Mouse (Mus musculus): ENCODE results near the gene Gm11634. TPM values are rescaled to one million over a fixed set of nuclear protein-coding genes. Genes with fewer than 3 reads are reported as not detected.
A peak's percentile ranks its signal among the peaks of the same experiment; 100 is the strongest.
"Not testable (repeated sequence)": the region's sequence is repeated elsewhere in the genome, so short reads cannot be mapped to it uniquely, and the experiment has no call there.

Gene Gm11634
- total RNA-seq, 1 experiment, result not detected

- peaks cover 0 to 3% of the 10 kb centered on the region in 2 experiments; a peak in 2 of 4 replicates for H3K4me1 ChIP-seq (ENCODE audit: control insufficient read depth in 2 of 2, insufficient read depth in 2 of 2, low read length in 2 of 2, poor library complexity in 1 of 2)
- H3K9me3 ChIP-seq (ENCODE audit: control insufficient read depth, insufficient read depth, low read depth, low read length), result peaks cover 3% of the 10 kb centered on the region; the same call in 1 of the 2 replicates
- peak within 1 kb of the TSS; percentile 87 for H3K9ac ChIP-seq (ENCODE audit: insufficient read depth, low read depth, low read length, poor library complexity, severe bottlenecking)
- DNase-seq (ENCODE audit: low read depth, low spot score), result peak; percentile 94
- peak within 1 kb of the TSS; percentile 100 for H3K27ac ChIP-seq (ENCODE audit: insufficient read depth, low read depth, low read length, poor library complexity, severe bottlenecking)
- TF ChIP-seq HCFC1 (IDR thresholded peaks at IDR 0.05; ENCODE audit: borderline replicate concordance, insufficient read depth, low read length), result peak; percentile 62; the same call in 1 of the 2 replicates
- TF ChIP-seq ZNF384 (IDR thresholded peaks at IDR 0.05; ENCODE audit: low read depth, low read length), result peak; percentile 90
- TF ChIP-seq MAFK (IDR thresholded peaks at IDR 0.05; ENCODE audit: insufficient read depth, low read depth, low read length), result no peak
- in situ Hi-C loops (cut with MboI; ENCODE audit: low sequenced_read_pairs in 2 of 2, unreplicated experiment in 2 of 2), result no loop called here
- H3K36me3 ChIP-seq (ENCODE audit: control insufficient read depth, insufficient read depth, low read length, poor library complexity, severe bottlenecking), result peaks cover 21% of the 10 kb centered on the region
- peak within 1 kb of the TSS; percentile 61 to 67 for H3K4me3 ChIP-seq (ENCODE audit: insufficient read depth in 1 of 2, low read depth in 1 of 2, low read length in 2 of 2, poor library complexity in 1 of 2, severe bottlenecking in 1 of 2)
Observed at GRCm38 (mm10) chr11:101626995-101627856, 28.2 kb upstream of the Gm11634 start, which contains the start of gene Rdm1. TSS of gene Rdm1 (plus strand) at chr11:101627195.

GRCm38 (mm10) chr11:101626649-101626994, 27.6 kb upstream of the Gm11634 start:
- in situ Hi-C loops (cut with MboI; ENCODE audit: low sequenced_read_pairs in 2 of 2, unreplicated experiment in 2 of 2), result no loop called here

GRCm38 (mm10) chr11:101620022-101620655, 21.1 kb upstream of the Gm11634 start:
- H3K27ac ChIP-seq (ENCODE audit: insufficient read depth, low read depth, low read length, poor library complexity, severe bottlenecking); in situ Hi-C loops (cut with MboI; ENCODE audit: low sequenced_read_pairs in 2 of 2, unreplicated experiment in 2 of 2): not testable (repeated sequence)

More at GRCm38 (mm10) chr11:101626649-101626994, 27.6 kb upstream of the Gm11634 start:
- DNase-seq (ENCODE audit: low read depth, low spot score), result no peak
- H3K4me1 ChIP-seq (ENCODE audit: control insufficient read depth in 2 of 2, insufficient read depth in 2 of 2, low read length in 2 of 2, poor library complexity in 1 of 2), result peaks cover 0 to 3% of the 10 kb centered on the region in 2 experiments; a peak in 2 of 4 replicates
- peak overlapping the region; percentile 81 for H3K27ac ChIP-seq (ENCODE audit: insufficient read depth, low read depth, low read length, poor library complexity, severe bottlenecking)
- peak overlapping the region; percentile 74 for H3K9ac ChIP-seq (ENCODE audit: insufficient read depth, low read depth, low read length, poor library complexity, severe bottlenecking)
- no peak for TF ChIP-seq MAFK (IDR thresholded peaks at IDR 0.05; ENCODE audit: insufficient read depth, low read depth, low read length)
- peaks cover 17% of the 10 kb centered on the region for H3K36me3 ChIP-seq (ENCODE audit: control insufficient read depth, insufficient read depth, low read length, poor library complexity, severe bottlenecking)
- peaks cover 7% of the 10 kb centered on the region; the same call in 1 of the 2 replicates for H3K9me3 ChIP-seq (ENCODE audit: control insufficient read depth, insufficient read depth, low read depth, low read length)
- peak overlapping the region; percentile 4 to 34 for H3K4me3 ChIP-seq (ENCODE audit: insufficient read depth in 1 of 2, low read depth in 1 of 2, low read length in 2 of 2, poor library complexity in 1 of 2, severe bottlenecking in 1 of 2)

GRCm38 (mm10) chr11:101618596-101618995, 19.5 kb upstream of the Gm11634 start:
- TF ChIP-seq MAFK (IDR thresholded peaks at IDR 0.05; ENCODE audit: insufficient read depth, low read depth, low read length) (no peak), CHD2 (IDR thresholded peaks at IDR 0.05; ENCODE audit: low read depth, low read length) (no peak), HCFC1 (IDR thresholded peaks at IDR 0.05; ENCODE audit: borderline replicate concordance, insufficient read depth, low read length) (no peak)
- no peak overlapping the region for H3K4me3 ChIP-seq (ENCODE audit: insufficient read depth in 1 of 2, low read depth in 1 of 2, low read length in 2 of 2, poor library complexity in 1 of 2, severe bottlenecking in 1 of 2)
- no peak for DNase-seq (ENCODE audit: low read depth, low spot score)
- H3K4me1 ChIP-seq (ENCODE audit: control insufficient read depth in 2 of 2, insufficient read depth in 2 of 2, low read length in 2 of 2, poor library complexity in 1 of 2), result peaks cover 3 to 14% of the 10 kb centered on the region in 2 experiments; a peak in 3 of 4 replicates
- H3K27ac ChIP-seq (ENCODE audit: insufficient read depth, low read depth, low read length, poor library complexity, severe bottlenecking), result peak overlapping the region; percentile 59; the same call in 1 of the 2 replicates
- peaks cover 3% of the 10 kb centered on the region; the same call in 1 of the 2 replicates for H3K36me3 ChIP-seq (ENCODE audit: control insufficient read depth, insufficient read depth, low read length, poor library complexity, severe bottlenecking)
- no peak overlapping the region for H3K9ac ChIP-seq (ENCODE audit: insufficient read depth, low read depth, low read length, poor library complexity, severe bottlenecking)
- H3K9me3 ChIP-seq (ENCODE audit: control insufficient read depth, insufficient read depth, low read depth, low read length), result peaks cover 7% of the 10 kb centered on the region; the same call in 1 of the 2 replicates
- in situ Hi-C loops (cut with MboI; ENCODE audit: low sequenced_read_pairs in 2 of 2, unreplicated experiment in 2 of 2), result no loop called here

More at GRCm38 (mm10) chr11:101620022-101620655, 21.1 kb upstream of the Gm11634 start:
- not testable (repeated sequence) for H3K9me3 ChIP-seq (ENCODE audit: control insufficient read depth, insufficient read depth, low read depth, low read length); H3K9ac ChIP-seq (ENCODE audit: insufficient read depth, low read depth, low read length, poor library complexity, severe bottlenecking); H3K36me3 ChIP-seq (ENCODE audit: control insufficient read depth, insufficient read depth, low read length, poor library complexity, severe bottlenecking); DNase-seq (ENCODE audit: low read depth, low spot score); H3K4me3 ChIP-seq (ENCODE audit: insufficient read depth in 1 of 2, low read depth in 1 of 2, low read length in 2 of 2, poor library complexity in 1 of 2, severe bottlenecking in 1 of 2)
- H3K4me1 ChIP-seq (ENCODE audit: control insufficient read depth in 2 of 2, insufficient read depth in 2 of 2, low read length in 2 of 2, poor library complexity in 1 of 2), result peaks cover 0 to 10% of the 10 kb centered on the region in 2 experiments; a peak in 2 of 4 replicates

Measured in ES-E14 (cell line).